Mouse (Mus musculus): ENCODE results near the gene Atrn. TPM values are rescaled to one million over a fixed set of nuclear protein-coding genes. Genes with fewer than 3 reads are reported as not detected.

Gene Atrn
- polyA plus RNA-seq, 1 experiment from 2014 or later: 4.7 TPM

GRCm38 (mm10) chr2:131040854-131041825, 134.8 kb downstream of the Atrn start:
- peak overlapping the region; percentile 94 for H3K4me2 ChIP-seq
- ATAC-seq (ENCODE audit: extremely low read depth, insufficient number of reproducible peaks, low FRiP score, low TSS enrichment): no peak
- peak overlapping the region; percentile 78 for H3K9ac ChIP-seq
- H3K27me3 ChIP-seq (replicated peaks): peaks cover 70% of the 10 kb centered on the region
- no peaks in the 10 kb centered on the region for H3K36me3 ChIP-seq
- no peak overlapping the region for H3K27ac ChIP-seq (replicated peaks)
- H3K4me1 ChIP-seq: peaks cover 37% of the 10 kb centered on the region
- peak overlapping the region; percentile 63 for H3K4me3 ChIP-seq
- no peaks in the 10 kb centered on the region for H3K9me3 ChIP-seq
- 3% methylated on average over 115 of the region's 115 CpGs for WGBS

GRCm38 (mm10) chr2:131042988-131043387, 136.7 kb downstream of the Atrn start, which contains the start of gene Gfra4:
Gfra4 (minus strand) TSS chr2:131043088.
- H3K4me3 ChIP-seq: no peak within 1 kb of the TSS
- WGBS: 59% methylated on average over 2 of the region's 2 CpGs
- no peak within 1 kb of the TSS for H3K9ac ChIP-seq
- peak within 1 kb of the TSS; percentile 94; the same call in 1 of the 2 replicates for H3K4me2 ChIP-seq
- ATAC-seq (ENCODE audit: extremely low read depth, insufficient number of reproducible peaks, low FRiP score, low TSS enrichment): no peak
- H3K9me3 ChIP-seq: no peaks in the 10 kb centered on the region
- no peak within 1 kb of the TSS for H3K27ac ChIP-seq (replicated peaks)
- H3K4me1 ChIP-seq: peaks cover 26% of the 10 kb centered on the region
- peaks cover 58% of the 10 kb centered on the region for H3K27me3 ChIP-seq (replicated peaks)
- no peaks in the 10 kb centered on the region for H3K36me3 ChIP-seq

- no peak overlapping the region for H3K27ac ChIP-seq (replicated peaks)
- H3K36me3 ChIP-seq: no peaks in the 10 kb centered on the region
- no peak; the same call in 1 of the 2 replicates for ATAC-seq (ENCODE audit: extremely low read depth, insufficient number of reproducible peaks, low FRiP score, low TSS enrichment)
- H3K27me3 ChIP-seq (replicated peaks): peaks cover 46% of the 10 kb centered on the region
- H3K4me1 ChIP-seq: peaks cover 23% of the 10 kb centered on the region
- no peak overlapping the region for H3K9ac ChIP-seq
- WGBS: 15% methylated on average over 7 of the region's 7 CpGs
- H3K4me2 ChIP-seq: peak overlapping the region; percentile 26; the same call in 1 of the 2 replicates
- no peak overlapping the region for H3K4me3 ChIP-seq
- no peaks in the 10 kb centered on the region for H3K9me3 ChIP-seq
Observed at GRCm38 (mm10) chr2:131044354-131044852, 138.1 kb downstream of the Atrn start.

GRCm38 (mm10) chr2:131044989-131045720, 138.9 kb downstream of the Atrn start:
- H3K27me3 ChIP-seq (replicated peaks): peaks cover 41% of the 10 kb centered on the region
- H3K27ac ChIP-seq (replicated peaks): no peak overlapping the region
- no peaks in the 10 kb centered on the region for H3K9me3 ChIP-seq
- peaks cover 23% of the 10 kb centered on the region for H3K4me1 ChIP-seq
- 0 out of 2 replicates have a peak overlapping the region, but pooled peaks have one; percentile 7 for H3K9ac ChIP-seq
- H3K4me2 ChIP-seq: 0 out of 2 replicates have a peak overlapping the region, but pooled peaks have one; percentile 26
- H3K36me3 ChIP-seq: no peaks in the 10 kb centered on the region
- ATAC-seq (ENCODE audit: extremely low read depth, insufficient number of reproducible peaks, low FRiP score, low TSS enrichment): no peak
- WGBS: 49% methylated on average over 9 of the region's 9 CpGs
- H3K4me3 ChIP-seq: no peak overlapping the region

GRCm38 (mm10) chr2:131046025-131046424, 139.7 kb downstream of the Atrn start:
- Histone ChIP-seq H3K9me3 (no peaks in the 10 kb centered on the region), H3K4me2 (no peak overlapping the region), H3K9ac (no peak overlapping the region), H3K4me3 (no peak overlapping the region), H3K27me3 (replicated peaks) (peaks cover 41% of the 10 kb centered on the region), H3K36me3 (no peaks in the 10 kb centered on the region), H3K4me1 (peaks cover 19% of the 10 kb centered on the region), H3K27ac (replicated peaks) (no peak overlapping the region)
- no peak for ATAC-seq (ENCODE audit: extremely low read depth, insufficient number of reproducible peaks, low FRiP score, low TSS enrichment)
- WGBS: 71% methylated on average over 2 of the region's 2 CpGs

GRCm38 (mm10) chr2:131052043-131052442, 145.7 kb downstream of the Atrn start:
- no peak overlapping the region for H3K9ac ChIP-seq
- H3K9me3 ChIP-seq: no peaks in the 10 kb centered on the region
- peaks cover 70% of the 10 kb centered on the region for H3K27me3 ChIP-seq (replicated peaks)
- ATAC-seq (ENCODE audit: extremely low read depth, insufficient number of reproducible peaks, low FRiP score, low TSS enrichment): no peak
- H3K4me3 ChIP-seq: no peak overlapping the region
- no peaks in the 10 kb centered on the region for H3K36me3 ChIP-seq
- WGBS: 62% methylated on average over 5 of the region's 5 CpGs
- H3K27ac ChIP-seq (replicated peaks): no peak overlapping the region
- H3K4me2 ChIP-seq: no peak overlapping the region
- H3K4me1 ChIP-seq: peaks cover 35% of the 10 kb centered on the region

- Histone ChIP-seq H3K27me3 (replicated peaks) (peaks cover 77% of the 10 kb centered on the region), H3K9ac (no peak overlapping the region), H3K4me1 (peaks cover 35% of the 10 kb centered on the region), H3K27ac (replicated peaks) (no peak overlapping the region), H3K4me3 (no peak overlapping the region), H3K36me3 (no peaks in the 10 kb centered on the region), H3K4me2 (no peak overlapping the region), H3K9me3 (no peaks in the 10 kb centered on the region)
- ATAC-seq (ENCODE audit: extremely low read depth, insufficient number of reproducible peaks, low FRiP score, low TSS enrichment): no peak
- 68% methylated on average over 6 of the region's 6 CpGs for WGBS
Observed at GRCm38 (mm10) chr2:131052862-131053418, 146.6 kb downstream of the Atrn start.

GRCm38 (mm10) chr2:131053851-131054645, 147.8 kb downstream of the Atrn start:
- ATAC-seq (ENCODE audit: extremely low read depth, insufficient number of reproducible peaks, low FRiP score, low TSS enrichment): no peak
- H3K4me2 ChIP-seq: peak overlapping the region; percentile 65
- no peak overlapping the region for H3K27ac ChIP-seq (replicated peaks)
- H3K36me3 ChIP-seq: no peaks in the 10 kb centered on the region
- peak overlapping the region; percentile 44 for H3K4me3 ChIP-seq
- H3K9ac ChIP-seq: peak overlapping the region; percentile 64
- no peaks in the 10 kb centered on the region for H3K9me3 ChIP-seq
- 2% methylated on average over 45 of the region's 45 CpGs for WGBS
- H3K4me1 ChIP-seq: peaks cover 39% of the 10 kb centered on the region
- peaks cover 80% of the 10 kb centered on the region for H3K27me3 ChIP-seq (replicated peaks)

GRCm38 (mm10) chr2:131054646-131055264, 148.5 kb downstream of the Atrn start:
- Histone ChIP-seq H3K4me3 (peak overlapping the region; percentile 44), H3K4me1 (peaks cover 46% of the 10 kb centered on the region), H3K4me2 (peak overlapping the region; percentile 65), H3K27ac (replicated peaks) (no peak overlapping the region), H3K36me3 (no peaks in the 10 kb centered on the region), H3K9me3 (no peaks in the 10 kb centered on the region), H3K27me3 (replicated peaks) (peaks cover 80% of the 10 kb centered on the region), H3K9ac (peak overlapping the region; percentile 64)
- no peak for ATAC-seq (ENCODE audit: extremely low read depth, insufficient number of reproducible peaks, low FRiP score, low TSS enrichment)
- 4% methylated on average over 21 of the region's 21 CpGs for WGBS

- Histone ChIP-seq H3K36me3 (no peaks in the 10 kb centered on the region), H3K4me1 (peaks cover 55% of the 10 kb centered on the region), H3K27ac (replicated peaks) (no peak overlapping the region), H3K4me2 (peak overlapping the region; percentile 65; the same call in 1 of the 2 replicates), H3K9me3 (no peaks in the 10 kb centered on the region), H3K9ac (0 out of 2 replicates have a peak overlapping the region, but pooled peaks have one; percentile 9), H3K27me3 (replicated peaks) (peaks cover 73% of the 10 kb centered on the region), H3K4me3 (0 out of 2 replicates have a peak overlapping the region, but pooled peaks have one; percentile 6)
- 6% methylated on average over 10 of the region's 10 CpGs for WGBS
- no peak for ATAC-seq (ENCODE audit: extremely low read depth, insufficient number of reproducible peaks, low FRiP score, low TSS enrichment)
Observed at GRCm38 (mm10) chr2:131055631-131056030, 149.3 kb downstream of the Atrn start.
